Mouse (Mus musculus): ENCODE measurements around the gene Uso1.
A peak's percentile ranks its signal among the peaks of the same experiment; 100 is the strongest.

DNA sequence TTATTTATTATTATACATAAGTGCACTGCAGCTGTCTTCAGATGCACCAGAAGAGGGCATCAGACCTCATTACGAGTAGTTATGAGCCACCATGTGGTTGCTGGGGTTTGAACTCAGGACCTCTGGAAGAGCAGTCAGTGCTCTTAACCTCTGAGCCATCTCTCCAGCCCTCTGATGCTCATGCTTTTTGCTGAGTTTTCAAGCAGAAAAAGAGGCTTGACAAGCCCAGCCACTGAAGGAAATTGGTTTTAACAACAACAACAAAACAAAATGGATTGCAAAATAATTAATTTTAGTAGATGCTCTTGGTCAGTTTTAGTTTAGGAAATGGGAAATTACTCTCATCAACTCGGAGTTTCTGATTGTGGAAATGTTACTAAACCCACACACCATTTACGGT, 2.8 kb upstream of the Uso1 start:
- TF ChIP-seq CTCF (IDR thresholded peaks at IDR 0.05; ENCODE audit: low read depth) (peak; percentile 19; the same call in 1 of the 2 replicates), EP300 (IDR thresholded peaks at IDR 0.05; ENCODE audit: low read depth) (no peak)
